Mouse (Mus musculus) adrenal gland, adult 8-10 months (tissue): Measurements from ENCODE around the gene Col19a1. TPM values are rescaled to one million over a fixed set of nuclear protein-coding genes. Genes with fewer than 3 reads are reported as not detected.

ENCODE experiments used
- DNase-seq: peaks from one replicate; pipeline ENCODE4 v3.0.0; 2022
- total RNA-seq, 4 experiments: library from RNA; stranded (reverse); gene quantifications; 2 replicates each; pipeline ENCODE4 v1.2.4; 2022

Col19a1 gene
- total RNA-seq, 4 experiments from 2014 or later = 0.11 TPM; not detected in 3

GRCm38 (mm10) chr1:24225825-24226526, 361.3 kb downstream of the Col19a1 start:
- DNase-seq = no peak

GRCm38 (mm10) chr1:24222981-24223612, 364.2 kb downstream of the Col19a1 start:
- DNase-seq = no peak

- no peak for DNase-seq
Observed at GRCm38 (mm10) chr1:24222231-24222630, 365.0 kb downstream of the Col19a1 start.

GRCm38 (mm10) chr1:24219041-24219440, 368.2 kb downstream of the Col19a1 start:
- no peak for DNase-seq

Other genes starting within 250 kb of the Col19a1 start
- 10 to 100 TPM; 74.9 to 92.9 (median 79.9) TPM for gene Lmbrd1, start 91.2 kb upstream of the Col19a1 start, total RNA-seq